Mouse (Mus musculus) cerebellum, adult 11 months (tissue): ENCODE results near the gene Itga6.

Experiments used
- DNase-seq: peaks from one replicate; pipeline ENCODE4 v3.0.0; 2022

Gene Itga6

GRCm38 (mm10) chr2:71809289-71809860, 64.0 kb downstream of the Itga6 start:
- DNase-seq, result no peak

GRCm38 (mm10) chr2:71810010-71810409, 64.6 kb downstream of the Itga6 start:
- no peak for DNase-seq

- no peak for DNase-seq
Measured at GRCm38 (mm10) chr2:71810906-71811305, 65.5 kb downstream of the Itga6 start.

GRCm38 (mm10) chr2:71812221-71813021, 67.0 kb downstream of the Itga6 start:
- peak; percentile 60 for DNase-seq

- DNase-seq, result no peak
Measured at GRCm38 (mm10) chr2:71813022-71813358, 67.6 kb downstream of the Itga6 start.

GRCm38 (mm10) chr2:71813371-71813770, 68.0 kb downstream of the Itga6 start:
- no peak for DNase-seq

GRCm38 (mm10) chr2:71814016-71814415, 68.6 kb downstream of the Itga6 start:
- no peak for DNase-seq

- no peak for DNase-seq
Measured at GRCm38 (mm10) chr2:71815279-71815678, 69.9 kb downstream of the Itga6 start.

- DNase-seq, result peak; percentile 6
Measured at GRCm38 (mm10) chr2:71816391-71817041, 71.1 kb downstream of the Itga6 start.

GRCm38 (mm10) chr2:71824146-71824545, 78.7 kb downstream of the Itga6 start:
- no peak for DNase-seq

GRCm38 (mm10) chr2:71827711-71828110, 82.3 kb downstream of the Itga6 start:
- no peak for DNase-seq

GRCm38 (mm10) chr2:71828928-71829327, 83.5 kb downstream of the Itga6 start:
- no peak for DNase-seq

- DNase-seq, result no peak
Measured at GRCm38 (mm10) chr2:71833626-71834025, 88.2 kb downstream of the Itga6 start.

GRCm38 (mm10) chr2:71834371-71834770, 89.0 kb downstream of the Itga6 start:
- DNase-seq, result no peak

GRCm38 (mm10) chr2:71835556-71835955, 90.1 kb downstream of the Itga6 start:
- DNase-seq, result no peak

GRCm38 (mm10) chr2:71836232-71836631, 90.8 kb downstream of the Itga6 start:
- no peak for DNase-seq

GRCm38 (mm10) chr2:71837261-71837660, 91.8 kb downstream of the Itga6 start:
- no peak for DNase-seq

- peak; percentile 24 for DNase-seq
Measured at GRCm38 (mm10) chr2:71837791-71838190, 92.4 kb downstream of the Itga6 start.

- no peak for DNase-seq
Measured at GRCm38 (mm10) chr2:71843316-71843715, 97.9 kb downstream of the Itga6 start.

GRCm38 (mm10) chr2:71844906-71845305, 99.5 kb downstream of the Itga6 start:
- no peak for DNase-seq

GRCm38 (mm10) chr2:71852161-71852560, 106.7 kb downstream of the Itga6 start:
- DNase-seq, result peak; percentile 42

GRCm38 (mm10) chr2:71855076-71855475, 109.7 kb downstream of the Itga6 start:
- no peak for DNase-seq

GRCm38 (mm10) chr2:71863531-71864173, 118.2 kb downstream of the Itga6 start:
- DNase-seq, result no peak

- DNase-seq, result no peak
Measured at GRCm38 (mm10) chr2:71865022-71865421, 119.6 kb downstream of the Itga6 start.
